In the genomic region with DNA sequence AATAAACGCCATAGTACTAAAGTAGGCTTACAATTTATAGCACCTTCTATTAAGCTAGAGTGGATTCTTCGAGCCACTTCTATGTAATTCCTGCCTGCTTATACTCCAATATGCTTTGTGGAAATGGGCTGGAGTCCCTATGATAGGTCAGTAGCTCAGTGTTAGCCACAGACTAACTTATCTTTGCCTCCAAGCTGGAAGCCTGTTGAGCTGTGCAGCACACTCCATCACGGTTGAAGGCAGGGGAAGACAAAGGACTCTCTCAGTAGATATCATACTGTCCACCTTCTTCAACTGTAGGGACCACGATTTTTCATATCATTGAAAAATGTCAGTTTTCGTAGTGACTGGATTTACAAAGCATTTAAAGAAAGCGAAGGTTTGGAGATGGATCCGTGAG, we compare ENCODE assay signal across 1 mouse cellular context.
TF ChIP-seq lines count a peak whose summit lies in the region.

No protein-coding gene starts in this region.

TF ChIP-seq in MEL, 35 proteins besides CTCF, POLR2A, EP300 and RAD21:
- no peak for TF ChIP-seq SMC3 (IDR thresholded peaks at IDR 0.05; ENCODE audit: low read depth, low read length)
- no peak for TF ChIP-seq UBTF (IDR thresholded peaks at IDR 0.05; ENCODE audit: borderline replicate concordance, insufficient read depth, low read depth, low read length)
- peak; percentile 32; the same call in 1 of the 2 replicates for TF ChIP-seq MAX (IDR thresholded peaks at IDR 0.05; ENCODE audit: low read length)
- TF ChIP-seq USF2 (IDR thresholded peaks at IDR 0.05; ENCODE audit: borderline replicate concordance in 1 of 2, insufficient read depth in 1 of 2, low read depth in 1 of 2, low read length in 2 of 2) = no peak
- no peak for TF ChIP-seq ELF1 (IDR thresholded peaks at IDR 0.05; ENCODE audit: low read depth, low read length)
- no peak for TF ChIP-seq POLR2AphosphoS2 (IDR thresholded peaks at IDR 0.05; ENCODE audit: low read length)
- TF ChIP-seq MAZ (IDR thresholded peaks at IDR 0.05; ENCODE audit: low read depth, low read length) = 0 out of 2 replicates have a peak, but pooled peaks have one; percentile 5
- TF ChIP-seq GATA1 (IDR thresholded peaks at IDR 0.05; ENCODE audit: low read depth, low read length) = peak; percentile 74; the same call in 1 of the 2 replicates
- TF ChIP-seq TBP (IDR thresholded peaks at IDR 0.05; ENCODE audit: low read depth, low read length) = peak; percentile 46; the same call in 1 of the 2 replicates
- no peak for TF ChIP-seq USF1 (IDR thresholded peaks at IDR 0.05; ENCODE audit: low read depth, low read length)
- no peak for TF ChIP-seq NRF1 (IDR thresholded peaks at IDR 0.05; ENCODE audit: insufficient read depth, low read depth, low read length, poor library complexity, severe bottlenecking)
- TF ChIP-seq ZNF384 (IDR thresholded peaks at IDR 0.05; ENCODE audit: low read depth, low read length) = 0 out of 2 replicates have a peak, but pooled peaks have one; percentile 3
- no peak for TF ChIP-seq MYC (IDR thresholded peaks at IDR 0.05; ENCODE audit: low read depth, low read length)
- TF ChIP-seq TCF12 (IDR thresholded peaks at IDR 0.05; ENCODE audit: low read depth, low read length) = peak; percentile 82
- peak; percentile 66 for TF ChIP-seq RCOR1 (IDR thresholded peaks at IDR 0.05; ENCODE audit: low read depth, low read length)
- TF ChIP-seq MYB (IDR thresholded peaks at IDR 0.05; ENCODE audit: low read depth, low read length) = no peak
- no peak for TF ChIP-seq E2F4 (IDR thresholded peaks at IDR 0.05; ENCODE audit: borderline replicate concordance, low read depth, low read length)
- TF ChIP-seq BHLHE40 (IDR thresholded peaks at IDR 0.05; ENCODE audit: borderline replicate concordance, low read depth, low read length) = no peak
- no peak for TF ChIP-seq HCFC1 (IDR thresholded peaks at IDR 0.05; ENCODE audit: low read depth, low read length)
- TF ChIP-seq ZC3H11A (IDR thresholded peaks at IDR 0.05; ENCODE audit: low read depth, low read length) = no peak
- peak; percentile 50; the same call in 1 of the 2 replicates for TF ChIP-seq JUND (IDR thresholded peaks at IDR 0.05; ENCODE audit: low read depth, low read length)
- no peak for TF ChIP-seq MXI1 (IDR thresholded peaks at IDR 0.05; ENCODE audit: low read depth, low read length)
- TF ChIP-seq NELFE (IDR thresholded peaks at IDR 0.05; ENCODE audit: low read depth, low read length) = no peak; the same call in 1 of the 2 replicates
- TF ChIP-seq SIN3A (IDR thresholded peaks at IDR 0.05; ENCODE audit: low read length) = no peak
- no peak for TF ChIP-seq ZMIZ1 (IDR thresholded peaks at IDR 0.05; ENCODE audit: low read depth, low read length)
- no peak for TF ChIP-seq MAFK (IDR thresholded peaks at IDR 0.05; ENCODE audit: borderline replicate concordance, low read depth, low read length)
- peak; percentile 87 for TF ChIP-seq TAL1 (IDR thresholded peaks at IDR 0.05; ENCODE audit: low read length)
- TF ChIP-seq KAT2A (conservative IDR thresholded peaks at IDR 0.05; ENCODE audit: low read depth, low read length) = no peak
- TF ChIP-seq CHD1 (IDR thresholded peaks at IDR 0.05; ENCODE audit: low read depth, low read length) = no peak
- no peak for TF ChIP-seq CHD2 (IDR thresholded peaks at IDR 0.05; ENCODE audit: low read length)
- no peak for TF ChIP-seq ZKSCAN1 (IDR thresholded peaks at IDR 0.05; ENCODE audit: low read depth, low read length)
- TF ChIP-seq POLR2AphosphoS5 (IDR thresholded peaks at IDR 0.05; ENCODE audit: borderline replicate concordance, low read depth, low read length) = no peak
- TF ChIP-seq GABPA (IDR thresholded peaks at IDR 0.05; ENCODE audit: low read depth, low read length) = no peak
- no peak for TF ChIP-seq ETS1 (IDR thresholded peaks at IDR 0.05; ENCODE audit: low read depth, low read length)
- no peak for TF ChIP-seq MEF2A (IDR thresholded peaks at IDR 0.05; ENCODE audit: extremely low read depth, insufficient replicate concordance, low read depth, low read length, poor library complexity, severe bottlenecking)
